Mouse (Mus musculus) forebrain, embryonic 16.5 days (tissue): Measurements from ENCODE around the gene Ttc33. TPM values are rescaled to one million over a fixed set of nuclear protein-coding genes. Genes with fewer than 3 reads are reported as not detected.
A peak's percentile ranks its signal among the peaks of the same experiment; 100 is the strongest.

Source experiments
- ATAC-seq: fragments of 200-750 bp; cut with Nextera tagmentation; 2 replicates; pipeline ENCODE4 v1.8.0; 2017; ENCODE audit warnings: mild to moderate bottlenecking, moderate library complexity
- H3K27ac ChIP-seq: fragments of 300-500 bp; sonication (generic); 2 replicates; pipeline ENCODE4 v1.5.1; 2014; ENCODE audit warnings: low read length, control low read depth
- H3K27me3 ChIP-seq: fragments of 300-500 bp; sonication (generic); replicated peaks from 2 replicates; pipeline ENCODE4 v1.6.1; 2014; ENCODE audit warnings: low read length; ENCODE audit not compliant: control insufficient read depth, insufficient read depth
- H3K36me3 ChIP-seq: fragments of 300-500 bp; sonication (generic); 2 replicates; pipeline ENCODE4 v1.6.1; 2014; ENCODE audit not compliant: control insufficient read depth, insufficient read depth
- H3K4me1 ChIP-seq: fragments of 300-500 bp; sonication (generic); replicated peaks from 2 replicates; pipeline ENCODE4 v1.6.1; 2014; ENCODE audit warnings: low read length; ENCODE audit not compliant: control insufficient read depth, insufficient read depth
- H3K4me2 ChIP-seq: fragments of 300-500 bp; sonication (generic); 2 replicates; pipeline ENCODE4 v1.6.1; 2014; ENCODE audit warnings: mild to moderate bottlenecking, low read length, control low read depth
- H3K4me3 ChIP-seq: fragments of 300-500 bp; sonication (generic); replicated peaks from 2 replicates; pipeline ENCODE4 v1.5.1; 2014; ENCODE audit warnings: mild to moderate bottlenecking, low read length, control low read depth
- H3K9ac ChIP-seq: fragments of 300-500 bp; sonication (generic); replicated peaks from 2 replicates; pipeline ENCODE4 v1.6.1; 2014; ENCODE audit warnings: low read depth, low read length, control low read depth
- H3K9me3 ChIP-seq: fragments of 300-500 bp; sonication (generic); 2 replicates; pipeline ENCODE4 v1.6.1; 2016; ENCODE audit warnings: low read length; ENCODE audit not compliant: control insufficient read depth
- WGBS: fragments of 180-500 bp; shearing (Covaris S2); extraction: QIAGEN DNeasy Blood & Tissue Kit; methylation state at CpG from one replicate; pipeline ENCODE4 v1.1.7; 2014; 5-methylcytosine and 5-hydroxymethylcytosine counted together
- polyA plus RNA-seq: library from polyadenylated mRNA; unstranded; fragments of >200 nt; fragmentation: Nextera tagmentation; extraction: Ambion mirVana; gene quantifications from 2 replicates; pipeline ENCODE4 v1.2.1, GENCODE M21; 2015

The Ttc33 gene
- polyA plus RNA-seq, 1 experiment from 2014 or later: 64.6 TPM

- Histone ChIP-seq H3K9ac (no peak overlapping the region), H3K4me1 (peaks cover 6% of the 10 kb centered on the region; the same call in 1 of the 2 replicates), H3K36me3 (no peaks in the 10 kb centered on the region), H3K27ac (no peak overlapping the region), H3K4me3 (no peak overlapping the region), H3K4me2 (no peak overlapping the region), H3K9me3 (no peaks in the 10 kb centered on the region), H3K27me3 (peaks cover 13% of the 10 kb centered on the region; the same call in 1 of the 2 replicates)
- no peak; the same call in 1 of the 2 replicates for ATAC-seq
- WGBS: 40% methylated on average over 7 of the region's 7 CpGs
Observed at GRCm38 (mm10) chr15:5237012-5237660, 51.8 kb downstream of the Ttc33 start.

- H3K27me3 ChIP-seq: peaks cover 20% of the 10 kb centered on the region
- no peak overlapping the region for H3K27ac ChIP-seq
- no peak overlapping the region for H3K9ac ChIP-seq
- peaks cover 16% of the 10 kb centered on the region for H3K4me1 ChIP-seq
- no peaks in the 10 kb centered on the region for H3K36me3 ChIP-seq
- H3K4me3 ChIP-seq: no peak overlapping the region
- no peak overlapping the region for H3K4me2 ChIP-seq
- 79% methylated on average over 7 of the region's 7 CpGs for WGBS
- no peak for ATAC-seq
- H3K9me3 ChIP-seq: no peaks in the 10 kb centered on the region
Observed at GRCm38 (mm10) chr15:5238073-5238472, 52.7 kb downstream of the Ttc33 start.

- H3K9ac ChIP-seq: no peak overlapping the region
- 80% methylated on average over 4 of the region's 4 CpGs for WGBS
- peaks cover 19% of the 10 kb centered on the region for H3K4me1 ChIP-seq
- no peak overlapping the region for H3K27ac ChIP-seq
- no peaks in the 10 kb centered on the region for H3K9me3 ChIP-seq
- H3K4me2 ChIP-seq: no peak overlapping the region
- no peak overlapping the region for H3K4me3 ChIP-seq
- no peaks in the 10 kb centered on the region for H3K36me3 ChIP-seq
- peaks cover 25% of the 10 kb centered on the region for H3K27me3 ChIP-seq
- no peak for ATAC-seq
Observed at GRCm38 (mm10) chr15:5238553-5238952, 53.2 kb downstream of the Ttc33 start.

GRCm38 (mm10) chr15:5239361-5239760 is 54.0 kb downstream of the Ttc33 start:
- no peak for ATAC-seq
- Histone ChIP-seq H3K9me3 (no peaks in the 10 kb centered on the region), H3K36me3 (no peaks in the 10 kb centered on the region), H3K4me3 (no peak overlapping the region), H3K27ac (no peak overlapping the region), H3K9ac (no peak overlapping the region), H3K27me3 (peaks cover 33% of the 10 kb centered on the region), H3K4me1 (peaks cover 27% of the 10 kb centered on the region), H3K4me2 (no peak overlapping the region)
- 72% methylated on average over 4 of the region's 4 CpGs for WGBS

- peaks cover 32% of the 10 kb centered on the region for H3K4me1 ChIP-seq
- H3K4me2 ChIP-seq: no peak overlapping the region
- peaks cover 34% of the 10 kb centered on the region for H3K27me3 ChIP-seq
- no peak overlapping the region for H3K9ac ChIP-seq
- ATAC-seq: no peak
- H3K27ac ChIP-seq: no peak overlapping the region
- H3K9me3 ChIP-seq: no peaks in the 10 kb centered on the region
- H3K36me3 ChIP-seq: no peaks in the 10 kb centered on the region
- WGBS: 63% methylated on average over 6 of the region's 6 CpGs
- H3K4me3 ChIP-seq: no peak overlapping the region
Observed at GRCm38 (mm10) chr15:5239901-5240300, 54.6 kb downstream of the Ttc33 start.

- no peak overlapping the region for H3K27ac ChIP-seq
- no peak overlapping the region for H3K9ac ChIP-seq
- H3K27me3 ChIP-seq: peaks cover 34% of the 10 kb centered on the region
- H3K4me2 ChIP-seq: no peak overlapping the region
- peaks cover 30% of the 10 kb centered on the region for H3K4me1 ChIP-seq
- 86% methylated on average over 6 of the region's 6 CpGs for whole genome bisulfite sequencing
- no peaks in the 10 kb centered on the region for H3K36me3 ChIP-seq
- H3K9me3 ChIP-seq: no peaks in the 10 kb centered on the region
- no peak overlapping the region for H3K4me3 ChIP-seq
- ATAC-seq: no peak
Observed at GRCm38 (mm10) chr15:5240360-5240759, 55.0 kb downstream of the Ttc33 start.

GRCm38 (mm10) chr15:5241304-5242201 is 56.2 kb downstream of the Ttc33 start:
- no peaks in the 10 kb centered on the region for H3K36me3 ChIP-seq
- peaks cover 37% of the 10 kb centered on the region for H3K27me3 ChIP-seq
- peak overlapping the region; percentile 40; the same call in 1 of the 2 replicates for H3K9ac ChIP-seq
- no peaks in the 10 kb centered on the region for H3K9me3 ChIP-seq
- peak overlapping the region; percentile 76 for H3K4me2 ChIP-seq
- no peak overlapping the region for H3K27ac ChIP-seq
- ATAC-seq: peak; percentile 30
- 16% methylated on average over 12 of the region's 12 CpGs for WGBS
- H3K4me3 ChIP-seq: peak overlapping the region; percentile 59
- H3K4me1 ChIP-seq: peaks cover 29% of the 10 kb centered on the region

GRCm38 (mm10) chr15:5242241-5243035 is 57.1 kb downstream of the Ttc33 start:
- H3K9ac ChIP-seq: peak overlapping the region; percentile 40
- peaks cover 29% of the 10 kb centered on the region for H3K4me1 ChIP-seq
- peak; percentile 49 for ATAC-seq
- no peaks in the 10 kb centered on the region for H3K36me3 ChIP-seq
- no peak overlapping the region for H3K27ac ChIP-seq
- H3K4me3 ChIP-seq: peak overlapping the region; percentile 59
- H3K4me2 ChIP-seq: peak overlapping the region; percentile 76
- H3K27me3 ChIP-seq: peaks cover 37% of the 10 kb centered on the region
- no peaks in the 10 kb centered on the region for H3K9me3 ChIP-seq
- 2% methylated on average over 61 of the region's 61 CpGs for WGBS
